Mouse (Mus musculus) liver, postnatal 0 days (tissue): ENCODE results near the gene Ttll6.
"Not testable (repeated sequence)": the region's sequence is repeated elsewhere in the genome, so short reads cannot be mapped to it uniquely, and the experiment has no call there.

Experiments
- CTCF ChIP-seq: sonication (generic); IDR thresholded peaks from 2 replicates; pipeline ENCODE4 v1.5.1; 2016; ENCODE audit warnings: antibody characterized with exemption, low read depth
- EP300 ChIP-seq: IDR thresholded peaks from 2 replicates; pipeline ENCODE4 v1.6.1; 2016; ENCODE audit warnings: antibody characterized with exemption, low read depth, mild to moderate bottlenecking

- not testable (repeated sequence) for TF ChIP-seq CTCF, EP300
Observed at GRCm38 (mm10) chr11:96122806-96123205, 10.8 kb upstream of the Ttll6 start.
